In genomic region chr3:96222774-96223173, GRCm38 (mm10) we compare ENCODE assay signal across 8 mouse cellular contexts. TPM values are rescaled to one million over a fixed set of nuclear protein-coding genes. Genes with fewer than 3 reads are reported as not detected.
A peak's percentile ranks its signal among the peaks of the same experiment; 100 is the strongest.
DNase-seq lines count a peak whose midpoint lies in the region; ATAC-seq and TF ChIP-seq lines count a peak whose summit lies in the region.

No protein-coding gene starts in this region.

- TF ChIP-seq CTCF in forebrain, postnatal 0 days (IDR thresholded peaks at IDR 0.05; ENCODE audit: low read depth): no peak

- H3K27ac ChIP-seq in kidney, embryonic 15.5 days: 0 out of 2 replicates have a peak overlapping the region, but pooled peaks have one; percentile 4
- H3K27ac ChIP-seq in embryonic facial prominence, embryonic 12.5 days: no peak overlapping the region
- no peak overlapping the region for H3K27ac ChIP-seq in forebrain, postnatal 0 days (ENCODE audit: low read depth, low read length)
- no peak overlapping the region for H3K27ac ChIP-seq in midbrain, embryonic 14.5 days (replicated peaks; ENCODE audit: low read depth, low read length)

- peaks cover 60% of the 10 kb centered on the region for H3K4me1 ChIP-seq in kidney, embryonic 15.5 days
- H3K4me1 ChIP-seq in embryonic facial prominence, embryonic 12.5 days: peaks cover 18% of the 10 kb centered on the region
- peaks cover 10% of the 10 kb centered on the region for H3K4me1 ChIP-seq in forebrain, postnatal 0 days (ENCODE audit: insufficient read depth)
- peaks cover 22% of the 10 kb centered on the region for H3K4me1 ChIP-seq in midbrain, embryonic 14.5 days (ENCODE audit: control insufficient read depth, insufficient read depth, low read length)

- 0 out of 2 replicates have a peak overlapping the region, but pooled peaks have one; percentile 10 for H3K9ac ChIP-seq in kidney, embryonic 15.5 days
- H3K9ac ChIP-seq in embryonic facial prominence, embryonic 12.5 days: no peak overlapping the region
- H3K9ac ChIP-seq in forebrain, postnatal 0 days: no peak overlapping the region
- no peak overlapping the region for H3K9ac ChIP-seq in midbrain, embryonic 14.5 days (replicated peaks; ENCODE audit: low read length)

- no peak overlapping the region; the same call in 1 of the 2 replicates for H3K4me3 ChIP-seq in kidney, embryonic 15.5 days (replicated peaks)
- no peak overlapping the region for H3K4me3 ChIP-seq in embryonic facial prominence, embryonic 12.5 days
- no peak overlapping the region for H3K4me3 ChIP-seq in forebrain, postnatal 0 days (ENCODE audit: low read depth, low read length)
- H3K4me3 ChIP-seq in midbrain, embryonic 14.5 days (replicated peaks; ENCODE audit: low read depth, low read length): no peak overlapping the region

- H3K4me2 ChIP-seq in kidney, embryonic 15.5 days: peak overlapping the region; percentile 86
- peak overlapping the region; percentile 57 for H3K4me2 ChIP-seq in embryonic facial prominence, embryonic 12.5 days (replicated peaks)
- H3K4me2 ChIP-seq in forebrain, postnatal 0 days (ENCODE audit: low read depth): peak overlapping the region; percentile 80
- H3K4me2 ChIP-seq in midbrain, embryonic 14.5 days (ENCODE audit: low read length): 0 out of 2 replicates have a peak overlapping the region, but pooled peaks have one; percentile 60

- DNase-seq in kidney, postnatal 10 days: no peak
- DNase-seq in forebrain, postnatal 0 days: no peak
- DNase-seq in midbrain, embryonic 14.5 days: no peak
- no peak for DNase-seq in right cerebral cortex, adult 2 months (ENCODE audit: low spot score in 2 of 2)
- no peak for DNase-seq in thymus, postnatal 25 days

- H3K36me3 ChIP-seq in kidney, embryonic 15.5 days: no peaks in the 10 kb centered on the region
- no peaks in the 10 kb centered on the region for H3K36me3 ChIP-seq in embryonic facial prominence, embryonic 12.5 days
- no peaks in the 10 kb centered on the region for H3K36me3 ChIP-seq in forebrain, postnatal 0 days (ENCODE audit: insufficient read depth)
- H3K36me3 ChIP-seq in midbrain, embryonic 14.5 days (ENCODE audit: control insufficient read depth, insufficient read depth, low read length): no peaks in the 10 kb centered on the region

- no peaks in the 10 kb centered on the region for H3K27me3 ChIP-seq in kidney, embryonic 15.5 days
- H3K27me3 ChIP-seq in embryonic facial prominence, embryonic 12.5 days: no peaks in the 10 kb centered on the region
- H3K27me3 ChIP-seq in forebrain, postnatal 0 days (ENCODE audit: insufficient read depth, low read length): no peaks in the 10 kb centered on the region
- H3K27me3 ChIP-seq in midbrain, embryonic 14.5 days (ENCODE audit: control insufficient read depth, insufficient read depth, low read length): no peaks in the 10 kb centered on the region

- 94% methylated on average over 4 of the region's 4 CpGs for WGBS in kidney, embryonic 15.5 days
- WGBS in embryonic facial prominence, embryonic 12.5 days: 93% methylated on average over 4 of the region's 4 CpGs
- WGBS in forebrain, postnatal 0 days: 60% methylated on average over 4 of the region's 4 CpGs
- 82% methylated on average over 4 of the region's 4 CpGs for WGBS in midbrain, embryonic 14.5 days

- ATAC-seq in kidney, embryonic 15.5 days (replicated peaks; ENCODE audit: low FRiP score): no peak
- ATAC-seq in embryonic facial prominence, embryonic 12.5 days (ENCODE audit: insufficient number of reproducible peaks, insufficient read depth, low FRiP score, low TSS enrichment): no peak
- ATAC-seq in forebrain, postnatal 0 days: no peak
- ATAC-seq in midbrain, embryonic 14.5 days (ENCODE audit: low FRiP score, low TSS enrichment): no peak
- ATAC-seq in monocyte, adult 5-6 weeks (replicated peaks; ENCODE audit: insufficient number of reproducible peaks, low FRiP score, low TSS enrichment, poor library complexity, severe bottlenecking): no peak

- H3K9me3 ChIP-seq in kidney, embryonic 15.5 days (replicated peaks): no peaks in the 10 kb centered on the region
- H3K9me3 ChIP-seq in embryonic facial prominence, embryonic 12.5 days: no peaks in the 10 kb centered on the region
- H3K9me3 ChIP-seq in forebrain, postnatal 0 days (ENCODE audit: low read length): no peaks in the 10 kb centered on the region
- no peaks in the 10 kb centered on the region for H3K9me3 ChIP-seq in midbrain, embryonic 14.5 days (ENCODE audit: control insufficient read depth, low read length)

RNA-seq across cellular contexts. Expression of gene Hist2h2be, which starts 1.9 kb away (rescaled TPM):
- polyA plus RNA-seq in kidney, embryonic 15.5 days (2015; fragmentation: Nextera tagmentation; extraction: Ambion mirVana): 12.2 and 12.6 TPM in 2 replicates
- 10.6 and 11.7 TPM in 2 replicates for polyA plus RNA-seq in embryonic facial prominence, embryonic 12.5 days (2016; fragmentation: Nextera tagmentation; extraction: Ambion mirVana)
- 9.0 and 12.2 TPM in 2 replicates for total RNA-seq in forebrain, postnatal 0 days (2014; rRNA removed)
- 3.6 and 3.9 TPM in 2 replicates for polyA plus RNA-seq in forebrain, postnatal 0 days (2015; fragmentation: Nextera tagmentation; extraction: Ambion mirVana)
- polyA plus RNA-seq in midbrain, embryonic 14.5 days (2014; fragmentation: Nextera tagmentation; extraction: Ambion mirVana): 4.8 and 5.9 TPM in 2 replicates
- 2.5 to 12.5 TPM (median 3.6 TPM) in 3 replicates for total RNA-seq in monocyte, adult 5-6 weeks (2017)

RNA-seq across cellular contexts. Expression of gene Hist2h2ac, which starts 2.1 kb away (rescaled TPM):
- 10.8 and 11.3 TPM in 2 replicates for polyA plus RNA-seq in kidney, embryonic 15.5 days (2015; fragmentation: Nextera tagmentation; extraction: Ambion mirVana)
- polyA plus RNA-seq in embryonic facial prominence, embryonic 12.5 days (2016; fragmentation: Nextera tagmentation; extraction: Ambion mirVana): 12.2 and 12.5 TPM in 2 replicates
- total RNA-seq in forebrain, postnatal 0 days (2014; rRNA removed): 471 and 484 TPM in 2 replicates
- 1.9 and 2.2 TPM in 2 replicates for polyA plus RNA-seq in forebrain, postnatal 0 days (2015; fragmentation: Nextera tagmentation; extraction: Ambion mirVana)
- polyA plus RNA-seq in midbrain, embryonic 14.5 days (2014; fragmentation: Nextera tagmentation; extraction: Ambion mirVana): 1.7 and 2.8 TPM in 2 replicates
- 169 to 362 TPM (median 289 TPM) in 3 replicates for total RNA-seq in monocyte, adult 5-6 weeks (2017)

RNA-seq across cellular contexts. Expression of gene Hist2h2ab, which starts 3.1 kb away (rescaled TPM):
- polyA plus RNA-seq in kidney, embryonic 15.5 days (2015; fragmentation: Nextera tagmentation; extraction: Ambion mirVana): 0.86 and 0.90 TPM in 2 replicates
- polyA plus RNA-seq in embryonic facial prominence, embryonic 12.5 days (2016; fragmentation: Nextera tagmentation; extraction: Ambion mirVana): 1.5 and 1.6 TPM in 2 replicates
- 166 and 395 TPM in 2 replicates for total RNA-seq in forebrain, postnatal 0 days (2014; rRNA removed)
- polyA plus RNA-seq in forebrain, postnatal 0 days (2015; fragmentation: Nextera tagmentation; extraction: Ambion mirVana): 1.2 TPM in 1 of 2 replicates, not detected in the other
- not detected in 2 replicates for polyA plus RNA-seq in midbrain, embryonic 14.5 days (2014; fragmentation: Nextera tagmentation; extraction: Ambion mirVana)
- 11.5 to 28.2 TPM (median 14.2 TPM) in 3 replicates for total RNA-seq in monocyte, adult 5-6 weeks (2017)

RNA-seq across cellular contexts. Expression of gene Bola1, which starts 3.3 kb away (rescaled TPM):
- 55.2 and 59.4 TPM in 2 replicates for polyA plus RNA-seq in kidney, embryonic 15.5 days (2015; fragmentation: Nextera tagmentation; extraction: Ambion mirVana)
- 52.6 and 53.3 TPM in 2 replicates for polyA plus RNA-seq in embryonic facial prominence, embryonic 12.5 days (2016; fragmentation: Nextera tagmentation; extraction: Ambion mirVana)
- 31.4 and 40.2 TPM in 2 replicates for total RNA-seq in forebrain, postnatal 0 days (2014; rRNA removed)
- 67.7 and 75.8 TPM in 2 replicates for polyA plus RNA-seq in forebrain, postnatal 0 days (2015; fragmentation: Nextera tagmentation; extraction: Ambion mirVana)
- polyA plus RNA-seq in midbrain, embryonic 14.5 days (2014; fragmentation: Nextera tagmentation; extraction: Ambion mirVana): 63.0 and 69.6 TPM in 2 replicates
- 3.9 to 8.1 TPM (median 6.9 TPM) in 3 replicates for total RNA-seq in monocyte, adult 5-6 weeks (2017)

RNA-seq across cellular contexts. Expression of gene Hist2h3c2, which starts 16.2 kb away (rescaled TPM):
- polyA plus RNA-seq in kidney, embryonic 15.5 days (2015; fragmentation: Nextera tagmentation; extraction: Ambion mirVana): 7.9 TPM in 2 replicates
- polyA plus RNA-seq in embryonic facial prominence, embryonic 12.5 days (2016; fragmentation: Nextera tagmentation; extraction: Ambion mirVana): 7.1 and 8.2 TPM in 2 replicates
- 52.3 and 90.8 TPM in 2 replicates for total RNA-seq in forebrain, postnatal 0 days (2014; rRNA removed)
- polyA plus RNA-seq in forebrain, postnatal 0 days (2015; fragmentation: Nextera tagmentation; extraction: Ambion mirVana): 0.84 and 1.3 TPM in 2 replicates
- polyA plus RNA-seq in midbrain, embryonic 14.5 days (2014; fragmentation: Nextera tagmentation; extraction: Ambion mirVana): 2.2 and 3.4 TPM in 2 replicates
- 1.5 to 1.6 TPM in 2 of 3 replicates, not detected in the other for total RNA-seq in monocyte, adult 5-6 weeks (2017)
